Mouse (Mus musculus): Measurements from ENCODE around the gene Entpd3.

The Entpd3 gene

DNA sequence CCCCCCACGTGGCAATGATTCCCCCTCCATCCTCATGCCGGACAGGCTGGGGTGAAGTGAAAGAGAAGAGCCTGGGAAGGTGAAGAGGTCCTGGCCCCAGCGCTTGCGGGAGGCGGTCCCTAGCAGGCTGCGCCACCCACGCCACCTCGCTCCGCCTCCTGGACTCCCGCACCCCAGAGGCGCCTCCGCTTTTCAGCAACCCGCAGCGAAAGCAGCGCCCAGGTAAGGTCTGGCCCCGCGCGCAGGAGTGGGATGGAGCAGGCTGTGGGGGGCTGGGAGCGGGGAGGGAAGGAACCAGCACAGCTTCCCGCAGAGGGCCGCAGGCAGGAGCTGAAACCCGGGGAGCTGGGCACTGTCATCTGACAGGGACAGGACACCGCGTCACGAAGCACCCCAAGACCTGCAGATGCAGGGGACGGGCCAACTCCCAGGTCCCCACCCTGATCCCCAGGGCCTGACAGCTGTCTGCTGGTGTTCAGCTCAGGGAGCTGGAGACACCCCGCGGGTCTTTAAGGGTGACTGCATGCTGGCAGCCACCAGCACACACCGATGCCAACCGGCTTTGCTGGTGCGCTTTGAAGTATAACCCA is at the start of gene Entpd3:
Entpd3 (plus strand) TSS at position 157 of the 590 bp plus-strand sequence.
- DNase-seq (ENCODE audit: low spot score in 2 of 2), result peak; percentile 8 to 11

DNA sequence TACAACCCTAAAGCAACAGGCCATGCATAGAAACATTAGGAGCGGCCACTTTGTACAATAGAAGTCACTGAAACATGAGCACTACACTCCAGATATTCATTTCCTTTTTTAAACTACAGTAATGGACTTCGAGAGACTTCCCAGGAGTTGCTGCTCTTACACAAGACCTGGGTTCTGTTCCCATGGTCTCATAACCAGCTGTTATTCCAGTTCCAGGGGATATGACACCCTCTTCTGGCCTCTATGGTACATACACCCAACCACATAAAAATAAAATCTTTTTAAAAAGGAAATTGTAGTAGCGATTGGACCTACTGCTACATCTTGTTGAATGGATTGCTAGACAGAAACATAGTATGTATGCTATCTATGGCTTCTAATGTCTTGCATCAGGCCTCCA is 48.1 kb upstream of the Entpd3 start:
- DNase-seq (ENCODE audit: low spot score in 2 of 2), result no peak

DNA sequence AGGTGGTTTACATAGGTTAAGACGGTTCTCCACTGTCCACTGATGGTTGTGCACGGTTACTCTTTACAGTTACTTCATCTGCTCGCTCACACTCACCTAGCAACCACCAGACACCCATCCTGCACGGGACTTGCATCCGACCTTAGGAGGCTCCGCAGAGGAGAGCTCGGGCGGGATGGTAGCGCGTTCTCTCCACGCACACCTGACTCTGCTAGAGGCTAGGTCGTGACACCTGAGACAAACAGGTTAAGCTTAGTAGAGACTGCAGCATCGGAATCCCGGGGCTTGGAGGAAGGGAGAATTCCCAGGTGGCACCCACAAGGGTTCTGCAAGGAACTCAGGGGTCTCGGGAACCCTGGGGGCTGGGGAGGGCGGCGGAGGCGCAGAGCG is 47.6 kb upstream of the Entpd3 start, which contains the start of gene Eif1b:
Eif1b (plus strand) TSS at position 223 of the 390 bp plus-strand sequence.
- no peak for DNase-seq (ENCODE audit: low spot score in 2 of 2)

DNA sequence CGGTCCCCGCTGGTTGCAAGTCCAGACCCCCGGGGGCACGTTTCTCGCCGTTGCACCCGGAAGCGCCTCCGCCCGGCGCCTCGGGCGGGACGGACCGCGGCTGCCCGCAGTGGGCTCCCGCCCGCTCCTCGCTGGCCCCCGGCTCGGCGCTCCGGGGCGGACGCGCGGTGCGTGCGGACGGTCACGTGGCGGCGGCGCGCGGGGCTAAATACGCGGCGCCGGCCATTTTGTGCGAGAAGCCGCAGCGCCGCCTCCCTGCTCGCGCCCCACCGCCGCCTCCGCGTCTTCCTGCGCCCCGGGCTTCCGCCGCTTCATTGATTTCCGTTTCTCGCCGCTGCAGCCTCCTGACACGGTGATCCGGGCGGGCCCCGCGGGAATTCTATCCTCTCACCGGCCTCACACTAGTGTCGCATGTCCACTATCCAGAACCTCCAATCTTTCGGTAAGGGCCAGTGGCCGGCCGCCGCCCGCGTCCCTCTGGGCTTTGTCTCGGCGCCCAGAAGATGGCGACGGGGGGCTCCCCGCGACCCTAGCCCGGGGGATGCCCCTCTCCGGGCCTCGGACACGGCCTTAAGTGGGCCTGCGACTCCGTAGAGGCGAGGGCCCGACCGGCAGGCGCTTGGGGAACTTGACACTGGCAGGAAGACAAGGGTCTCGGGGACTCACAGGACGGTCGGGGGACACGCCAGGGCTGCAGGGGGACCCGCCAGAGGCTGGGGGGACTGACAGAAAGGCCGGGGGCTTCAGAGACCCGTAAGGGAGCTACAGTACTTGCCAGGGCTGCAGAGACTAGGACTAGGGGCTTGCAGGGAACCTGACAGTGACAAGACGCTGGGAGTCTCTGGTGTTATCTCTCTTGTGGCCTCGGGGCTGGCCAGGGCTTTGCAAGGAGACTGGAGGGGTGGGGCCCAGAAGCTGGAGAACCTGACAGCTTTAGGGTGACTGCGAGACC is 46.9 kb upstream of the Entpd3 start:
- peak; percentile 63 to 75 for DNase-seq (ENCODE audit: low spot score in 2 of 2)

DNA sequence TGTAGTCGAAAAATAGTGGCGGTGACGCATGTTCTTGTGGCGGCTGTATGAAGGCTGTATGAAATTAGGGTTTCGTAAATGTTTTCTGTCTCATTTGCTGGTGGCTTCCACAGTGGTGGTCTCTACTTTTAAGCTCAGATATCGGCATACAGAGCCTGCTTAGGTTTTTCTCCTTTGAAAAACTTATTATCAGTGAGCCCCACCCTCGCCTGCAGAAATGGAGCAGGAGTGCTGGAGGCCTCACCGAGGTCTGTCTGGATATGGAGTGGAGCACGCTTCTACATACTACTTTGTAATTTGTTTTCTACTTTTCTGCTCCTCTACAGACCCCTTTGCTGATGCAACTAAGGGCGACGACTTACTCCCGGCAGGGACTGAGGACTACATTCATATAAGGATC is 45.8 kb upstream of the Entpd3 start:
- no peak for DNase-seq (ENCODE audit: low spot score in 2 of 2)

DNA sequence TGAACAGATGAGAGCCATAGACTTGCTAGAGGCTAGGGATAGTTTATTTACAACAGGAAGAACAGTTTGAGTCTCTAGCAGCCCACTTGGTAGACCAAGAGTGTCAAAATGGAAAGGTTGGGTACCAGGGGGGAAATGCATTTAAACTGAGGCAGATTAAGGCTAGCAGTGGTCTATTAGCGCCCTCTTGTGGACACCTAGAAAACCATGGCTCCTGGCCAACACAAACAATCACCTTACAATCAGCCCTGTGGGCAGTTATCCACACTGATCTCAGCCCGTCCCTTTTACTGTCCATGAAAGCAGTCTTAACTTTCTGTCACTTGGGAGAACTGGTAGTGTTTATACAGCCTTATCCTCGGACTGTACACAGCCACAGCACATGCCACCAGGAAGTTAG is 42.9 kb upstream of the Entpd3 start:
- no peak for DNase-seq (ENCODE audit: low spot score in 2 of 2)

DNA sequence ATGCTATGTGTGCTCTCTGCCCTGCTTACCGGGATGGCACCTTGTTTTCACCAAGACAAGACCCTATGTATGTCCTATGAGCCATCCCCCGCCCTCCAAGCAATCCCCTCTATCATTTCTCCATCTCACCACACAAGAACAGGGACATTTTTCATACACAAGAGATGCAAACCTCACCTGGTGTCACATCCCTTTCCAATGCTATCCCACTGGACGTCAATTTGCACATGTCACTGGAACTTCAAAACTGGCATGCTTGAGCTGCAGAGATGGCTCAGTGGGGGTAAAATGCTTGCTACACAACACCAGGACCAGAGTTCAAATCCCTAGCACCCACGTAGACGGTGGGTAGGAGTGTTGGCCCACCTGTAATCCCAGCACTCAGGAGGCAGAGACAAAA is 41.6 kb upstream of the Entpd3 start:
- DNase-seq (ENCODE audit: low spot score in 2 of 2), result no peak

DNA sequence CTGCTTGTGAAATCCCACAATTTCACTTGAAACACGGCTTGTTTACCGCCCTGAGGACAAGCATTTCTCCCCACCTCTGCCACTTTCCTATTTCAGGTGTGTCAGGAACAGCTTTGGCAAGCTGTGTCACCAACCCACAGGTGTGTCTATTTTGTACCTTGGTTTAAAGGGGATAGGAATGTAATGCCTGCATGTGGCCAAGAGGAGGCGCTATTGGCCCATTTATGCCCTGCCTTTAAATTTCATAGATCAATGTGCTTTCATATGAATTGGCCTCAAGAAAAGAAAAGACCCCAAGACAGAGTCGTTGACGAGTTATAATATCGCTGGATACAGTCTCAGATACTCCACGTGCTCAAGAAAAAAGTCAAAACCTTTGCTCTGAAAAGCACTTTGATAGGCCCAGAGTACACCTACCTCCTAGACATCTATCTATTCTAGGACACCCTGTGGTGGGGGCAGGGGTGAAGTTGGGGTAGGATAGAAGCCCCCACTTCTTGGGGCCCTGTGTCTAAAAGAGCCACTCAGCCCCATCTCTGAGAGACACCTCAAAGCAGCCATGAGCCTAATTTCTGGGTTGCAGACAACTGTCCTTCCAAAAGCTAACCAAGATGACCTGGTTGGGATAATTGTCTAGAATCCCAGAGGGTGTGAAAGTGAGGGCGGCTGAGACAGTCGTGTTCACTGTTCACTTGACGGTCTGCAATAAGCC is 38.3 kb upstream of the Entpd3 start:
- DNase-seq (ENCODE audit: low spot score in 2 of 2), result no peak

DNA sequence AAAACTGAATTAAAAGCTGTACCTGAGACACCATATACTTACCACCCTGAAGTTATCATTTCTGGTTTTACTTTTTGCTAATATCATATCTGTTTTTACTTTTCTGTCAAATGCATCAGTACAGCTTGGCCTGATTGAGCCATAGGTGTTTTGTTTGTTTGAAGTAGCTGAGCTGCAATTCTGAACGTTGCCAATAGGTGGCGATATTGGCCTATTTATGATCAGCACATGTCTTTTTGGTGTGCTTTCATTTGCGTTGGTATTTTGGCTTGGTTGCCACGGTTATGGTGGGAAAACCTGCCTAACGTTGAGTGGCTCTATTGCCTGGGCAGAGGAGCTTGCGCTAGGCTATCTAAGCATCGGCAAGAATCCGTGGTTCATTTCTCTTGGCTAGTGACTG is 37.6 kb upstream of the Entpd3 start:
- peak in 1 of 2 experiments; percentile 62 for DNase-seq (ENCODE audit: low spot score in 2 of 2)

DNA sequence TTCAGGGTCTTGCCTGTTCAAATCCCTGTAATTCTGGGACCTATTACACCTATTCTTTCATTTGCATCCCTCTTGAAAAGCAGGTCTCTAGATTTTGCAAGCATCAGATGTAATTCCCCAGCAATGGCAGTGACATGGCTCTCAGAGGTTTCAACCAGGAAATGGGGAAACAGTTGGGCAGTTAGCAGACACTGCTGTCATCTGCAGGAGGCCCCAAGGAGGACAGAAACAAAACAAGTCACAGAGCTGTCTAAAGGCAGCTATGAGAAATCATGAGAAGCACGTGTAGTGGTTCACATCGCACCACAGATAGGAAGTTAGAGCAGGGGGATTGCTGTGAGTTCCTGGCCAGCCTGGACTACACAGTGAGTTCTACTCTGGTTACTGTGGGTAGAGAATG is 35.2 kb upstream of the Entpd3 start:
- no peak for DNase-seq (ENCODE audit: low spot score in 2 of 2)

DNA sequence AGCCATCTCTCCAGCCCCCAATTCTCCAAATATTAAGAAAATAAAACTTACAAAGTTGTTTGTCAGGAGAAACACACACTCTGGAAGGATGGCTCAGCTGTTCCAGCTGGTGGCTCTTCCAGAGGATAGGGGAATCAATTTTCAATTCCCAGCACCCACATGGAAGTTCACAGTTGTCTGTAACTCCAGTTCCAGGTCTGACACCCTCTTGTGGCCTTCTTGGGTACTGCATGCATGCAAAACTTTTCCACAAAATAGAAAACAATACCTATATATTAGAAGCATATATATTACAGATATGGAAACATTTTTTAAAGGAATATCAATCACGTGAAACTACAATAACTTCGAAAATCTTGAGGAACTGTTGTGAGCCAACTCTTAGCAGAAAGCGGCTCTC is 27.8 kb upstream of the Entpd3 start:
- no peak for DNase-seq (ENCODE audit: low spot score in 2 of 2)

DNA sequence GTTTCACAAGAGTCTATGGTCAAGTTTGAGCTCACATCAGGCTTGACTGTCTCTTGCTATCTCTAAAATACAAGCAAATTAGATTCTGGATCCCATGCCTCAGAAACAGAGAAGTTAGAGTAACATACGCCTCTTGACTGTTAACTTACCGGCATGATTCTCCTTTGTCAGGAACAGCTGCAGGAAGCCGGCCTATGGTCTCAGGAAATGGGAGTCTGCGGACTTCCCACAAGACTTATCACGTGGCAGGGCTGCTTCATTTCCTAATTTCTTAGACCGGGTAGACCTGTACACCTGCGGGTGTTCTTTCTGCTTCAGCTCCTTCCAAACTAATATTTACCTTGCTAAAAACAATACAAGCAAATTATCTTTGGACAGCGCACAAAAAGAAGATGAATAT is 22.9 kb upstream of the Entpd3 start:
- no peak for DNase-seq (ENCODE audit: low spot score in 2 of 2)

DNA sequence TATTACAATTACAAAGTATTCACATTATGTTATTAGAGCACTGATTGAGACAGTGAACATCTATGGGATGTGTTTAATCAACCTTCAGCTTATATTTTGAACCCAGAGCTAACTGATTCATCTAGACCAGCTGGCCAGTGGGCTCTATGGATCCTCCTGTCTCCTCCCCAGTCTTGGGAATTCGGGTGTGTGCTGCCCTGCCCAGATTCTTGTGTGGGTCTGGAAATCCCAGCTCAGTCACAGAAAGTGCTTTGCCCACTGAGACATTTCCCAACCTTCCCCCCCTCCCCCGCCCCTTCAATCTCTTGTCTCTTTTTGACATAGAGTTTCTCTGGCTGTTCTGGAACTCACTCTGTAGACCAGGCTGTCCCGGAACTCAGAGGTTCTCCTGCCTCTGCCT is 20.7 kb upstream of the Entpd3 start:
- no peak for DNase-seq (ENCODE audit: low spot score in 2 of 2)

DNA sequence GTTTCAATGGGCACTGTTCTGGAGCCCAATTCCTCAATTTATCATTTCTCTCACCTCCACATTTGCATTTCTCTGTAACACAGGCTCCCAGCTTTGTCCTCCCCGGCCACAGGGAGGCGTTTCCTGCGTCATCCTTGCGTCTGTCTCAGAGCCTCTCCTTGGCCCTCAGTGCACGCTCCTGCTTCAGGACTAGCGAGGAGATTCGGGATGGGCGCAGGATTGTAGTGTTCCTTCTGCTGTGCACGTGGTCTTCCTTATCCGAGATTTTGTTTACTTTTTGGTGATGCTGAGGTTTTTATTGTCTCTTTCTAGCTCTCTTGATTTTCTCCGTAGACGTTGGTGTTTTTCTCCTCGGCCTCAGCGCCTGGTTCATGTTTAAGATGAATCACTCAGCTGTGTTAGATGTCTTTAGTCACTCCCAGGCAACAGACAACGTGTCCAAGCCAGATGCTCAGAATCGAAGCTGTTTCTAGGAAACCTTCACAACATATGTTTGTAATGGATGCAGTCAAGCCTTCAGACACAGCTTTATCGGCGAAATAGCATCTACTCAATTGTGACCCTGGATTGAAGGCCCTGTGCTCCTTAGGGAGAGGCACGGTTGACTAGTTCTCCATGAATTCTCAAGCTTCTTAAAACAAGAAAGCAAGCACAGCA is 20.0 kb upstream of the Entpd3 start:
- DNase-seq (ENCODE audit: low spot score in 2 of 2), result peak in 1 of 2 experiments; percentile 28

DNA sequence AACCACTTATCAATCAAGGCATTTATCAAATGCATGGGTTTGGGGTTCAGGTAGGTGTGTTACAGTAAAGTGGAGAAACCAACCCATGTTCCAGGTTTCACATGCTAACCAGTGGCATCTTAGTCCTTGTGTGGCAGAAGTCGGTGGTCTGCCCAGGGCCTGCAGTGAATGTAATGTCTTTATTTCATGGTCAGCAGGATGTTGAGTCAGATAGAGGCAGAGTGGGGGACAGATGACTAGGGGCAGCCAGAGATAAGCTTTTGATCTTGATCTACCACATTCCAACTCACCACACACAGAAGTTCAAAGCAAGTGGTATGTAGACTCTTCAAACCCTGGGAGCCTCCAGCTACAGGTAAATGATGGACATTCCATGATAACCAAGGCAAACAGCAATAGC is 18.5 kb upstream of the Entpd3 start:
- DNase-seq (ENCODE audit: low spot score in 2 of 2), result no peak

DNA sequence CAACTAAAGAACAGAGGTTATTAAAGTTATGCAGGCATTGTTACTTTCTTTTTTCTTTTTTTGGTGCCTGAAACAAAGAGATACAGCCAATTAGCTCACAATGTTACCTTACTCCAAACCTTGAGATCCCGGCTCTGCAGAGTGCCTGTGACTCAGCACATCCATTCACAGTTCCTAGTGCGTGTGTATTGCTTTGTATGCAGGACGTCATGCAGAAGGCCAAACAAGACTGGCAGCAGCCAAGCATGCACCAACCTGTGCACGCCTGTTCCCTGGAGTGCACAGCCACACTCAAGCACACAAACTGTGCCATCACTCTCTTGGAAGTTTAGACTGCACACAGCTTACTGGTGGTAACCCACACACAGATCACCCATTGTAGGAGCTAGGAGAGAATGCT is 12.3 kb upstream of the Entpd3 start:
- DNase-seq (ENCODE audit: low spot score in 2 of 2), result no peak

DNA sequence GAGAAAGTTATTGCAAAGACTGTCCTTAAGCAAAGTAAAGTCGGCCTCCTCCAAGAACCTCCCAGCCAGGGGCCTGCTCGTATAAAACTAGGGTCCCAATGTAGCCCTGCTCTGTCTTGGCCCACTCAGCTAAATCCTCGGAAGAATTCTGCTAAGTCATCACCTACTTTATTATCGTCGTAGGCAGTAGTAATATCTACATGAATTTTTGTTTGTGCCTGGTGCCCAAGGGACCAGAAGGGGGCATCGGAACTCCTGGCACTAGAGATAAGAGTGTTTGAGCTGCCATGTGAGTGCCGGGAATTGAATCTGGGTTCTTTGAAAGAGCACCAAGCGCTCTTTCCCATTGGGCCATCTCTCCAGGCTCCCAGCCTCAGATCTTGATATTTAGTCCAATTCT is 11.7 kb upstream of the Entpd3 start:
- no peak for DNase-seq (ENCODE audit: low spot score in 2 of 2)

DNA sequence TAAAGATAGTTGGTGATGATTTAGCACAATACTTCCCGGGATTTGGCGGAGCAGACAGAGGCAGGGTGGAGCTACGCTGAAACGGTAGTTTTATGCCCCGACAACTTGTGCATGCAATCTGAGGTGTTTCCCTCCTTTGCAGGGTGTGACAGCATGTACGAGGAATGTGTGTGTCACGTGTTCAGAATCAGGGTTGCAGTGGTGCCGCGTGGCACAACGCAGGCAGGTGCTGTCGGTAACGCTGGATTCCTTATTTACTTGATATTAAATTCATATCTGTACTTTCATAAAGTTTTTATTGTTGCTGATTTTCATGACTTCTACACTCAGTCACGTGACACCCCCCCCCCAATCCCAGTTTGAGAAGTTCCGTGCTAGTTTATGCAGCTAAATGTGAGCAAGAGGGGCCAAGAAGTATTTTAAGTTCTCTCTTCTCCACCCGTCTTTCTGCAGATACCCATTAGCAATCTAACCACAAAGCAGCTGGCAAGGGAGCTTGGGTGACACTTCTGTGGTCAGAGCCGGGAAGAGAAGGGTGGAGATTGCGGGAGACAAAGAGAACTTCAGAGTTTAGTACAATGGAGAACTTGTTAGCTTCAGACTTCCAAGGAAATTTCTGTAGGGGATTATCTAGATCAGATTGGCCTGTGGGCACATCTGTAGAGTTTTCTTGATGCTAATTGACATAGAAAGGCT is 10.7 kb upstream of the Entpd3 start:
- no peak for DNase-seq (ENCODE audit: low spot score in 2 of 2)

DNA sequence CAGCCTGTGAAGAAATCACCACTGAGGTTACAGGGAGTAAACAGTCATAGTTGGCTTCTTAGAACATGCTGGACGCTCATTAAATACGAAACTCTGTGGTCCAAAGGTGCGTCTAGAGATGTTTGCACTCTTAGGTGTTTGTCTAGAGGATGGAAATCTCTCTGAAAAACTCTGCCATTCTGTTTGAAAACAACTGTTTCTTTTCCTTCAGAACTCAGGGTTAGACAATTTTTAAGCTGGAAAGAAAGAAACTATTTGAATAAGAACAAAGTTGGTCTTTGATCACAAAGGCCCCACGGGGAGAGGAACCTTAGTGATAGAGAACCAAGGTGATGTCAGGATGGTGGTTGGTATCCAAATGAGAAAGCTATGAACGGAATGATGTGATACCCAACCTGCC is 9.1 kb upstream of the Entpd3 start:
- DNase-seq (ENCODE audit: low spot score in 2 of 2), result no peak

DNA sequence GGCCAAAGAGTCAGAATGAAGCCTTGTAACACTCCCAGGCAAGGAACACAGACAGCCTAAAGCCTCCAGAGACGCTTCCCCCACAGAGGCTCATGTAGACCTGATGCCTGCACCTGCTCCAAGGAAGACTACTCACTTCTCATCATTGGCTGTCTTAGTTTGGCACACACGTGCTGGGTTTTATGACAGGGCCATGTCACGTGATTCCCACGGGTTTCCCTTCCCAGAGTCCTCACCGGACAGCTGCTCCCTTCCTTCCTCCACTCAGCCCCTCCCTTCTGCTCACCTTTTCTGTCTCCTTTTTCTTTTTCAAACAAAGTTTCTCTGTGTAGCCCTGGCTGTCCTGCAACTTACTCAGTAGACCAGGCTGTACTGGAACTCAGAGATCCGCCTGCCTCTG is 7.6 kb upstream of the Entpd3 start:
- DNase-seq (ENCODE audit: low spot score in 2 of 2), result no peak

DNA sequence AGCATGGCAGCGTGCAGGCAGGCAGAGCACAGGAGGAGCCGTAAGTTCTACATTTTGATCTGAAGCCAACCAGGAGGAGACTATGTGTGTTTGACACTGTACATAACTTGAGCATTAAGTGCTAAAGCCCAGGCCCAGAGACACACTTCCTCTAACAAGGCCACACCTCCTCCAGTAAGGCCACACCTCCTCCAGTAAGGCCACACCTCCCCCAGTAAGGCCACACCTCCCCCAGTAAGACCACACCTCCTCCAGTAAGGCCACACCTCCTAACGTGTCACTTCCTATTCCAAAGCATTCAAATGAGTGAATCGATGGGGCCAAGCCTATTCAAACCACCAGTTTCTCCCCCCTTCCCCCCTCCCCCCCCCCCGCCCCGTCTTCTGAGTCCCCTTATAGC is 6.9 kb upstream of the Entpd3 start:
- no peak for DNase-seq (ENCODE audit: low spot score in 2 of 2)

Measured in right cerebral cortex, postnatal 36 days (tissue).